Mouse (Mus musculus) intestine, embryonic 14.5 days (tissue): ENCODE measurements around the gene Tnpo1. TPM values are rescaled to one million over a fixed set of nuclear protein-coding genes. Genes with fewer than 3 reads are reported as not detected.
A peak's percentile ranks its signal among the peaks of the same experiment; 100 is the strongest.

Experiments
- ATAC-seq: fragments of 200-750 bp; cut with Nextera tagmentation; replicated peaks from 2 replicates; pipeline ENCODE4 v1.8.0; 2017; ENCODE audit warnings: low read depth, moderate number of reproducible peaks, moderate TSS enrichment, moderate library complexity; ENCODE audit not compliant: low FRiP score, low TSS enrichment
- DNase-seq: peaks from one replicate; pipeline ENCODE4 v3.0.0-alpha.2; 2018; ENCODE audit warnings: low spot score
- H3K27ac ChIP-seq: fragments of 300-500 bp; sonication (generic); 2 replicates; pipeline ENCODE4 v1.5.1; 2014; ENCODE audit warnings: low read depth, mild to moderate bottlenecking, control low read depth
- H3K27me3 ChIP-seq: fragments of 300-500 bp; sonication (generic); replicated peaks from 2 replicates; pipeline ENCODE4 v1.6.1; 2014; ENCODE audit warnings: low read length, control low read depth; ENCODE audit not compliant: control insufficient read depth, insufficient read depth
- H3K36me3 ChIP-seq: fragments of 300-500 bp; sonication (generic); 2 replicates; pipeline ENCODE4 v1.6.1; 2014; ENCODE audit warnings: low read length, control low read depth; ENCODE audit not compliant: control insufficient read depth, insufficient read depth
- H3K4me1 ChIP-seq: fragments of 300-500 bp; sonication (generic); replicated peaks from 2 replicates; pipeline ENCODE4 v1.6.1; 2014; ENCODE audit warnings: low read length, control low read depth, mixed read lengths; ENCODE audit not compliant: control insufficient read depth, insufficient read depth
- H3K4me2 ChIP-seq: fragments of 300-500 bp; sonication (generic); 2 replicates; pipeline ENCODE4 v1.6.1; 2014; ENCODE audit warnings: low read length
- H3K4me3 ChIP-seq: fragments of 300-500 bp; sonication (generic); 2 replicates; pipeline ENCODE4 v1.5.1; 2014; ENCODE audit warnings: low read depth, low read length, control low read depth, mixed read lengths
- H3K9ac ChIP-seq: fragments of 300-500 bp; sonication (generic); 2 replicates; pipeline ENCODE4 v1.6.1; 2014; ENCODE audit warnings: mild to moderate bottlenecking, low read length
- H3K9me3 ChIP-seq: fragments of 300-500 bp; sonication (generic); 2 replicates; pipeline ENCODE4 v1.6.1; 2016; ENCODE audit warnings: low read length, control low read depth; ENCODE audit not compliant: control insufficient read depth
- WGBS: fragments of 180-500 bp; shearing (Covaris S2); extraction: QIAGEN DNeasy Blood & Tissue Kit; methylation state at CpG from one replicate; pipeline ENCODE4 v1.1.7; 2014; 5-methylcytosine and 5-hydroxymethylcytosine counted together
- polyA plus RNA-seq: library from polyadenylated mRNA; unstranded; fragments of >200 nt; fragmentation: Nextera tagmentation; extraction: Ambion mirVana; gene quantifications from 2 replicates; pipeline ENCODE4 v1.2.1, GENCODE M21; 2014

Tnpo1 gene
- polyA plus RNA-seq, 1 experiment from 2014 or later: 53.1 TPM

- WGBS: 51% methylated on average over 6 of the region's 6 CpGs
- Histone ChIP-seq H3K9me3 (no peaks in the 10 kb centered on the region), H3K4me3 (no peak overlapping the region), H3K4me1 (peaks cover 18% of the 10 kb centered on the region), H3K9ac (no peak overlapping the region), H3K36me3 (no peaks in the 10 kb centered on the region), H3K27ac (peak overlapping the region; percentile 54; the same call in 1 of the 2 replicates), H3K4me2 (peak overlapping the region; percentile 1; the same call in 1 of the 2 replicates), H3K27me3 (no peaks in the 10 kb centered on the region)
- DNase-seq (no peak), ATAC-seq (no peak)
Observed at GRCm38 (mm10) chr13:98942360-98942759, 16.2 kb upstream of the Tnpo1 start.

GRCm38 (mm10) chr13:98941829-98942343 lies 15.7 kb upstream of the Tnpo1 start:
- Histone ChIP-seq H3K36me3 (no peaks in the 10 kb centered on the region), H3K9ac (no peak overlapping the region), H3K9me3 (no peaks in the 10 kb centered on the region), H3K4me3 (no peak overlapping the region), H3K27ac (peak overlapping the region; percentile 54; the same call in 1 of the 2 replicates), H3K4me1 (peaks cover 18% of the 10 kb centered on the region), H3K27me3 (no peaks in the 10 kb centered on the region), H3K4me2 (peak overlapping the region; percentile 1; the same call in 1 of the 2 replicates)
- 71% methylated on average over 7 of the region's 7 CpGs for WGBS
- ATAC-seq (peak; percentile 63; the same call in 1 of the 2 replicates), DNase-seq (no peak)

DNA sequence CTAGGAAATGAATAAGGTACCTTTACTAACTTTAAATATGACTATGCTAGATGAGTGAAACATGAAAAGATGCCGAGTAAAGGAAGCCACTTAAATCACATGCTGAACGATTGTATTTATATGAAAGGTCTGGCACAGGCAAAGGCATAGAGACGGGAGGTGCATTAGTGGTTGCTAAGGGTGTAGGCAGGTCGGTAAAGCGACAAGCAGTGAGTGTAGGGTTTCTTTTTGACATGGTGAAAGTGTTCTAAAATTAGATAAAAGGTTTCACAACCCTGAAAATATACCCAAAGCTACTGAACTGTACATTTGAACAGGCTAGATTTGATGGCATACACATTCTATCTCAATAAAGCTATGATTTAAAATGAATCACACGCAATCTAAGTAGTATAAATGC lies 10.9 kb upstream of the Tnpo1 start:
- Histone ChIP-seq H3K4me2 (no peak overlapping the region), H3K36me3 (no peaks in the 10 kb centered on the region), H3K9me3 (no peaks in the 10 kb centered on the region), H3K27me3 (no peaks in the 10 kb centered on the region), H3K27ac (no peak overlapping the region), H3K4me1 (peaks cover 3% of the 10 kb centered on the region; the same call in 1 of the 2 replicates), H3K9ac (no peak overlapping the region), H3K4me3 (no peak overlapping the region)
- ATAC-seq (no peak), DNase-seq (no peak)
- 74% methylated on average over 6 of the region's 6 CpGs for WGBS

- Histone ChIP-seq H3K4me3 (no peak overlapping the region), H3K9ac (no peak overlapping the region), H3K27ac (no peak overlapping the region), H3K27me3 (no peaks in the 10 kb centered on the region), H3K4me2 (no peak overlapping the region), H3K9me3 (no peaks in the 10 kb centered on the region), H3K36me3 (no peaks in the 10 kb centered on the region), H3K4me1 (peaks cover 8% of the 10 kb centered on the region; the same call in 1 of the 2 replicates)
- 88% methylated on average over 2 of the region's 2 CpGs for WGBS
- ATAC-seq: no peak
- DNase-seq: no peak
Observed at GRCm38 (mm10) chr13:98928908-98929307, 2.7 kb upstream of the Tnpo1 start.

GRCm38 (mm10) chr13:98926958-98927242 lies 716 bp upstream of the Tnpo1 start:
- H3K9ac ChIP-seq: peak overlapping the region; percentile 100
- WGBS: 58% methylated on average over 3 of the region's 3 CpGs
- H3K36me3 ChIP-seq: 0 out of 2 replicates have a peak, but pooled peaks cover under 1% of the 10 kb centered on the region
- peak overlapping the region; percentile 84 for H3K4me3 ChIP-seq
- H3K27ac ChIP-seq: peak overlapping the region; percentile 99
- ATAC-seq (no peak), DNase-seq (no peak)
- peaks cover 8% of the 10 kb centered on the region; the same call in 1 of the 2 replicates for H3K4me1 ChIP-seq
- no peaks in the 10 kb centered on the region for H3K9me3 ChIP-seq
- H3K27me3 ChIP-seq: no peaks in the 10 kb centered on the region
- peak overlapping the region; percentile 59 for H3K4me2 ChIP-seq

- ATAC-seq: no peak; the same call in 1 of the 2 replicates
- peak overlapping the region; percentile 100 for H3K9ac ChIP-seq
- H3K9me3 ChIP-seq: no peaks in the 10 kb centered on the region
- H3K36me3 ChIP-seq: peaks cover 10% of the 10 kb centered on the region; the same call in 1 of the 2 replicates
- peaks cover 15% of the 10 kb centered on the region; the same call in 1 of the 2 replicates for H3K4me1 ChIP-seq
- no peaks in the 10 kb centered on the region for H3K27me3 ChIP-seq
- H3K4me3 ChIP-seq: peak overlapping the region; percentile 84
- peak; percentile 86 for DNase-seq
- peak overlapping the region; percentile 99 for H3K27ac ChIP-seq
- peak overlapping the region; percentile 93 for H3K4me2 ChIP-seq
- under 1% methylated on average over 62 of the region's 66 CpGs for WGBS
Observed at GRCm38 (mm10) chr13:98925486-98926212, 535 bp downstream of the Tnpo1 start.

GRCm38 (mm10) chr13:98924897-98925485 lies 1.2 kb downstream of the Tnpo1 start:
- ATAC-seq (no peak), DNase-seq (no peak)
- Histone ChIP-seq H3K9me3 (no peaks in the 10 kb centered on the region), H3K4me3 (peak overlapping the region; percentile 84), H3K27ac (peak overlapping the region; percentile 99), H3K4me2 (peak overlapping the region; percentile 93), H3K36me3 (peaks cover 12% of the 10 kb centered on the region; the same call in 1 of the 2 replicates), H3K4me1 (peaks cover 16% of the 10 kb centered on the region; the same call in 1 of the 2 replicates), H3K9ac (peak overlapping the region; percentile 100), H3K27me3 (no peaks in the 10 kb centered on the region)
- WGBS: 12% methylated on average over 11 of the region's 11 CpGs

DNA sequence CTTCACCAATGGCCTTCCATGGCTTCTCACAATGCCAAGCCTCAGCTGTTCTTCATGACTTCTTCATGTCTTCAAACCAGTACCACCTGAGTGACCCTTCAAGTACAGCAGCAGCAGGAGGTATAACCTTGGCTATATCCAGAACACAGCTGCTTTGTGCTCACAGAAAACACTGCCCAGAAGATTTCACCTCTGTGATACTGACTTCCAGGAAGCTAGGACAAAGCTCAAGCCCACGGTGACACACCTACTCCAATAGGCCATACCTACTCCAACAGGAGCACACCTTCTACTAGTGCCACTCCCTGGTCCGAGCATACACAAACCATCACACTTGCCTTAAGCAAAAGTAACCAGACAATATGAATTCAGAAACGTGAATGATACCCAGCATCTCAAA lies 3.4 kb downstream of the Tnpo1 start:
- H3K36me3 ChIP-seq: peaks cover 21% of the 10 kb centered on the region; the same call in 1 of the 2 replicates
- no peak overlapping the region for H3K9ac ChIP-seq
- ATAC-seq: no peak
- DNase-seq: no peak
- H3K27ac ChIP-seq: no peak overlapping the region
- peaks cover 17% of the 10 kb centered on the region; the same call in 1 of the 2 replicates for H3K4me1 ChIP-seq
- no peaks in the 10 kb centered on the region for H3K27me3 ChIP-seq
- 92% methylated on average over 3 of the region's 3 CpGs for WGBS
- H3K9me3 ChIP-seq: no peaks in the 10 kb centered on the region
- H3K4me2 ChIP-seq: no peak overlapping the region
- no peak overlapping the region for H3K4me3 ChIP-seq
